Mouse (Mus musculus): ENCODE measurements at regions not wholly inside any gene's neighbourhood (a gene's known extent, or its start where the extent isn't known, plus 50 kb on each side); places are given as distances from the start of the nearest gene placed in this dataset.

DNA sequence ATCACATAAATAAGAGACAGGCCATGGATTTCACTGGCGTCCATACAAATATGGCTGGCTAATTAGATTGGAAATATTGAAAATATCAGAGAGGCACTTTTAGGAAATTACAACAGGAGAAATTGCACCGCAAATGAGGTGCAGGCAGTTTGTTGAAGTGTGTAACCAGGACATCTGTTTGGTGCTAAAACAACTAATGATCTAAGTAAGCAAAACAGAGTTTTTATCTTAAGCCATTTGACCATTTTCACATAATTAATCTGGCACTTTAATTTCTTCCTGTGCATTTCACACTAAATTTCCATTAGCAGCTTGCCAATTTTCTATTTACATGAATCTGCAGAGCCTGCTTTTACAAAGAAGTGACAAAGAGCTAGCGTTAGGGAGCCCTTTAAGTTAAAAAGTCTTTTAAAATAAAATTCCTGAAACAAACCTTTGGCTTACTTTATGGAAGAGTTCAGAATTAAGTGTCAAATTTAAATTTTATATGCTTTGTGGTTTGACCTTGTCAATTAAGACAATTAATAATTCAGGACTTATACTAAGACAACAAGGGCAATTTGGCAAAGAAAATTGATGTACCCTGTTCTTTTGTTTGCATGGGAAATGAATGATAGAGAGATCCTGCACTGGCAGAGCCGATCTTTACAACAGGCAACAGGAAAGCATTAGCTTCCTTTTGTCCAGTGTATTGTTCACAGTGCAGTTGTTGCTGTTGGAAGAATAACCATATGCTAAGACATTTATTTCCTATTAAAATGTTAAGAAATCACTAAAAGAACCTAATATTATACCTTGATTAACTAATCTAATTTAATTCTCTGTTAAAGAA is 211.4 kb downstream of the Slitrk6 start:
- WGBS = 75% methylated on average over 4 of the region's 4 CpGs
- no peak for ATAC-seq
- H3K36me3 ChIP-seq = no peaks in the 10 kb centered on the region

GRCm38 (mm10) chr14:110527306-110527705 is 227.6 kb downstream of the Slitrk6 start:
- Histone ChIP-seq H3K27me3 (no peaks in the 10 kb centered on the region), H3K27ac (no peak overlapping the region), H3K4me3 (replicated peaks) (no peak overlapping the region), H3K4me2 (replicated peaks) (no peak overlapping the region), H3K36me3 (no peaks in the 10 kb centered on the region), H3K9ac (replicated peaks) (no peak overlapping the region), H3K4me1 (replicated peaks) (no peaks in the 10 kb centered on the region), H3K9me3 (no peaks in the 10 kb centered on the region)
- 74% methylated on average over 3 of the region's 3 CpGs for WGBS
- ATAC-seq = no peak

More for the DNA sequence above, 211.4 kb downstream of the Slitrk6 start:
- no peaks in the 10 kb centered on the region for H3K9me3 ChIP-seq
- no peak overlapping the region for H3K27ac ChIP-seq
- no peak overlapping the region for H3K4me3 ChIP-seq (replicated peaks)
- H3K4me1 ChIP-seq (replicated peaks) = no peaks in the 10 kb centered on the region
- H3K27me3 ChIP-seq = no peaks in the 10 kb centered on the region
- no peak overlapping the region for H3K4me2 ChIP-seq (replicated peaks)
- H3K9ac ChIP-seq (replicated peaks) = no peak overlapping the region

- H3K9me3 ChIP-seq = no peaks in the 10 kb centered on the region
- H3K4me3 ChIP-seq (replicated peaks) = no peak overlapping the region
- no peaks in the 10 kb centered on the region for H3K27me3 ChIP-seq
- H3K36me3 ChIP-seq = no peaks in the 10 kb centered on the region
- H3K4me1 ChIP-seq (replicated peaks) = no peaks in the 10 kb centered on the region
- WGBS = 89% methylated on average over 3 of the region's 3 CpGs
- ATAC-seq = no peak
- H3K4me2 ChIP-seq (replicated peaks) = no peak overlapping the region
- no peak overlapping the region for H3K27ac ChIP-seq
- H3K9ac ChIP-seq (replicated peaks) = no peak overlapping the region
Observed at GRCm38 (mm10) chr14:110485057-110485456, 269.9 kb downstream of the Slitrk6 start.

- no peaks in the 10 kb centered on the region for H3K36me3 ChIP-seq
- 0 out of 2 replicates have a peak, but pooled peaks cover 2% of the 10 kb centered on the region for H3K4me1 ChIP-seq (replicated peaks)
- no peak overlapping the region for H3K27ac ChIP-seq
- no peaks in the 10 kb centered on the region for H3K9me3 ChIP-seq
- H3K9ac ChIP-seq (replicated peaks) = no peak overlapping the region
- ATAC-seq = peak; percentile 60; the same call in 1 of the 2 replicates
- no peak overlapping the region for H3K4me2 ChIP-seq (replicated peaks)
- no peak overlapping the region for H3K4me3 ChIP-seq (replicated peaks)
- H3K27me3 ChIP-seq = no peaks in the 10 kb centered on the region
- 16% methylated on average over 3 of the region's 3 CpGs for WGBS
Observed at GRCm38 (mm10) chr14:110472743-110473142, 282.2 kb downstream of the Slitrk6 start.

GRCm38 (mm10) chr14:110472176-110472575 is 282.8 kb downstream of the Slitrk6 start:
- no peak overlapping the region for H3K27ac ChIP-seq
- ATAC-seq = no peak
- whole genome bisulfite sequencing = 61% methylated on average over 3 of the region's 3 CpGs
- no peak overlapping the region for H3K4me2 ChIP-seq (replicated peaks)
- H3K9ac ChIP-seq (replicated peaks) = no peak overlapping the region
- no peaks in the 10 kb centered on the region for H3K9me3 ChIP-seq
- 0 out of 2 replicates have a peak, but pooled peaks cover 2% of the 10 kb centered on the region for H3K4me1 ChIP-seq (replicated peaks)
- H3K36me3 ChIP-seq = no peaks in the 10 kb centered on the region
- no peaks in the 10 kb centered on the region for H3K27me3 ChIP-seq
- no peak overlapping the region for H3K4me3 ChIP-seq (replicated peaks)

DNA sequence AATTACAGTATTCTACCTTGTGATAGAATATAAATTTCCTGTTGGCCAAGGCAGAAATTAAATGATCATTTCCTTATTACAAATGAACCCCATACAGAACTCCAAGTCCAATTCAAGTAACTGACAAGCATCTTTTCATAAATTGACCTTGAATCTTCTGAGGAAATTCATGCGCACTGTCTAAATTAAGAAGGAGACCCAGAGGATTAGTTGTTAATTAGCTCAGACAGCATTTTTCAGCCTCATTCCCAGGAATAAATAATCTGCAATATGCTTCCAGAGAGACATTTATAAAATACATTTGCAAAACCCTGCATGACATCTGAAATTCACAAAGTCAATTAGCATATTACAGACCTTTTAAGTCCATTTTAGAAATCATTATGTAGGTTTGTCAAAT is 284.2 kb downstream of the Slitrk6 start:
- no peaks in the 10 kb centered on the region for H3K36me3 ChIP-seq
- H3K27me3 ChIP-seq = no peaks in the 10 kb centered on the region
- no peak overlapping the region for H3K9ac ChIP-seq (replicated peaks)
- no peak overlapping the region for H3K27ac ChIP-seq
- 36% methylated on average over 1 of the region's 1 CpGs for WGBS
- no peak overlapping the region for H3K4me3 ChIP-seq (replicated peaks)
- no peak overlapping the region for H3K4me2 ChIP-seq (replicated peaks)
- ATAC-seq = no peak
- 0 out of 2 replicates have a peak, but pooled peaks cover 2% of the 10 kb centered on the region for H3K4me1 ChIP-seq (replicated peaks)
- H3K9me3 ChIP-seq = no peaks in the 10 kb centered on the region

GRCm38 (mm10) chr14:110468457-110469311 is 286.3 kb downstream of the Slitrk6 start:
- no peaks in the 10 kb centered on the region for H3K9me3 ChIP-seq
- WGBS = 46% methylated on average over 6 of the region's 6 CpGs
- peak; percentile 77 for ATAC-seq

More at GRCm38 (mm10) chr14:110468457-110469311, 286.3 kb downstream of the Slitrk6 start:
- H3K27me3 ChIP-seq = no peaks in the 10 kb centered on the region
- no peak overlapping the region for H3K4me2 ChIP-seq (replicated peaks)
- no peaks in the 10 kb centered on the region for H3K36me3 ChIP-seq
- no peak overlapping the region; the same call in 1 of the 2 replicates for H3K27ac ChIP-seq
- 0 out of 2 replicates have a peak, but pooled peaks cover 2% of the 10 kb centered on the region for H3K4me1 ChIP-seq (replicated peaks)
- no peak overlapping the region for H3K4me3 ChIP-seq (replicated peaks)
- H3K9ac ChIP-seq (replicated peaks) = no peak overlapping the region
